8 mouse cellular contexts compared by ENCODE assay signal in genomic region chr7:144470545-144471059, GRCm38 (mm10). TPM values are rescaled to one million over a fixed set of nuclear protein-coding genes. Genes with fewer than 3 reads are reported as not detected.
DNase-seq lines count a peak whose midpoint lies in the region; ATAC-seq and TF ChIP-seq lines count a peak whose summit lies in the region.

TSS of gene Cttn (minus strand) at chr7:144471009.

- H3K27ac ChIP-seq in heart, embryonic 12.5 days (ENCODE audit: poor library complexity, severe bottlenecking): peak within 1 kb of the TSS; percentile 87
- peak within 1 kb of the TSS; percentile 65 for H3K27ac ChIP-seq in kidney, embryonic 16.5 days (ENCODE audit: low read length)
- H3K27ac ChIP-seq in limb, embryonic 15.5 days: peak within 1 kb of the TSS; percentile 89
- H3K27ac ChIP-seq in midbrain, embryonic 16.5 days (ENCODE audit: low read length): peak within 1 kb of the TSS; percentile 85

- no peaks in the 10 kb centered on the region for H3K27me3 ChIP-seq in C2C12 (ENCODE audit: control insufficient read depth, insufficient read depth, insufficient read length)
- no peaks in the 10 kb centered on the region for H3K27me3 ChIP-seq in heart, embryonic 12.5 days (replicated peaks)
- H3K27me3 ChIP-seq in kidney, embryonic 16.5 days (ENCODE audit: insufficient read depth, low read length): no peaks in the 10 kb centered on the region
- no peaks in the 10 kb centered on the region for H3K27me3 ChIP-seq in limb, embryonic 15.5 days
- H3K27me3 ChIP-seq in midbrain, embryonic 16.5 days (ENCODE audit: control insufficient read depth, insufficient read depth, low read depth, low read length): no peaks in the 10 kb centered on the region

- peaks cover 39% of the 10 kb centered on the region for H3K79me3 ChIP-seq in C2C12 (ENCODE audit: low read depth)

- H3ac ChIP-seq in C2C12 (ENCODE audit: control insufficient read depth, insufficient read length, low read depth): peak within 1 kb of the TSS; percentile 70

- 1% methylated on average over 30 of the region's 30 CpGs for WGBS in heart, embryonic 12.5 days
- under 1% methylated on average over 27 of the region's 30 CpGs for WGBS in kidney, embryonic 16.5 days
- WGBS in limb, embryonic 15.5 days: 2% methylated on average over 30 of the region's 30 CpGs
- WGBS in midbrain, embryonic 16.5 days: 1% methylated on average over 28 of the region's 30 CpGs

- peaks cover 46% of the 10 kb centered on the region for H3K4me1 ChIP-seq in heart, embryonic 12.5 days (replicated peaks)
- peaks cover 18% of the 10 kb centered on the region for H3K4me1 ChIP-seq in kidney, embryonic 16.5 days (ENCODE audit: insufficient read depth, low read length)
- H3K4me1 ChIP-seq in limb, embryonic 15.5 days: peaks cover 15% of the 10 kb centered on the region
- H3K4me1 ChIP-seq in midbrain, embryonic 16.5 days (ENCODE audit: control insufficient read depth, insufficient read depth, low read length): peaks cover 21% of the 10 kb centered on the region

- peak within 1 kb of the TSS; percentile 97 for H3K4me3 ChIP-seq in C2C12 (ENCODE audit: insufficient read depth, poor library complexity, severe bottlenecking)
- peak within 1 kb of the TSS; percentile 98 for H3K4me3 ChIP-seq in heart, embryonic 12.5 days
- H3K4me3 ChIP-seq in kidney, embryonic 16.5 days (ENCODE audit: low read length): peak within 1 kb of the TSS; percentile 85
- peak within 1 kb of the TSS; percentile 93 for H3K4me3 ChIP-seq in limb, embryonic 15.5 days
- peak within 1 kb of the TSS; percentile 86 for H3K4me3 ChIP-seq in midbrain, embryonic 16.5 days (ENCODE audit: low read depth, low read length)

- peaks cover 49% of the 10 kb centered on the region for H3K79me2 ChIP-seq in C2C12 (ENCODE audit: control insufficient read depth, insufficient read depth)

- peak; percentile 66 for DNase-seq in c-Kit-negative CD71-positive TER-119-positive erythroid progenitor cells, embryonic 14.5 days (ENCODE audit: low read depth, low spot score)
- DNase-seq in fibroblast of lung, adult 2 months (ENCODE audit: low read depth): peak; percentile 67
- DNase-seq in spleen, postnatal 4 days (ENCODE audit: low spot score in 2 of 2): peak; percentile 64 to 77

- TF ChIP-seq CTCF in C2C12 (IDR thresholded peaks at IDR 0.05; ENCODE audit: control insufficient read depth, insufficient read depth, insufficient read length): no peak

- H3K36me3 ChIP-seq in C2C12 (ENCODE audit: control insufficient read depth, insufficient read depth): peaks cover 16% of the 10 kb centered on the region
- H3K36me3 ChIP-seq in heart, embryonic 12.5 days: peaks cover 6% of the 10 kb centered on the region
- peaks cover 2% of the 10 kb centered on the region; the same call in 1 of the 2 replicates for H3K36me3 ChIP-seq in kidney, embryonic 16.5 days (ENCODE audit: insufficient read depth, low read length)
- peaks cover 11% of the 10 kb centered on the region for H3K36me3 ChIP-seq in limb, embryonic 15.5 days
- no peaks in the 10 kb centered on the region for H3K36me3 ChIP-seq in midbrain, embryonic 16.5 days (ENCODE audit: control insufficient read depth, insufficient read depth, low read length)

- H3K4me2 ChIP-seq in heart, embryonic 12.5 days: peak within 1 kb of the TSS; percentile 96
- peak within 1 kb of the TSS; percentile 56 for H3K4me2 ChIP-seq in kidney, embryonic 16.5 days (replicated peaks; ENCODE audit: low read depth, low read length)
- H3K4me2 ChIP-seq in limb, embryonic 15.5 days: peak within 1 kb of the TSS; percentile 76
- peak within 1 kb of the TSS; percentile 56 for H3K4me2 ChIP-seq in midbrain, embryonic 16.5 days (ENCODE audit: low read length)

- peak; percentile 86 for ATAC-seq in heart, embryonic 12.5 days (ENCODE audit: insufficient number of reproducible peaks, low FRiP score)
- ATAC-seq in kidney, embryonic 16.5 days (ENCODE audit: low FRiP score, low TSS enrichment): peak; percentile 93
- peak; percentile 82 for ATAC-seq in limb, embryonic 15.5 days (ENCODE audit: insufficient number of reproducible peaks, low FRiP score, low TSS enrichment, low read depth)
- peak; percentile 97 for ATAC-seq in midbrain, embryonic 16.5 days

- H3K9me3 ChIP-seq in heart, embryonic 12.5 days (replicated peaks): no peaks in the 10 kb centered on the region
- no peaks in the 10 kb centered on the region for H3K9me3 ChIP-seq in kidney, embryonic 16.5 days (ENCODE audit: low read length)
- H3K9me3 ChIP-seq in limb, embryonic 15.5 days: no peaks in the 10 kb centered on the region
- H3K9me3 ChIP-seq in midbrain, embryonic 16.5 days (replicated peaks; ENCODE audit: control insufficient read depth, low read length, poor library complexity, severe bottlenecking): no peaks in the 10 kb centered on the region

- H3K9ac ChIP-seq in heart, embryonic 12.5 days: peak within 1 kb of the TSS; percentile 98
- H3K9ac ChIP-seq in kidney, embryonic 16.5 days (replicated peaks; ENCODE audit: low read length): peak within 1 kb of the TSS; percentile 93
- H3K9ac ChIP-seq in limb, embryonic 15.5 days: peak within 1 kb of the TSS; percentile 94
- peak within 1 kb of the TSS; percentile 97 for H3K9ac ChIP-seq in midbrain, embryonic 16.5 days (ENCODE audit: low read depth, low read length)

TF ChIP-seq in C2C12, 6 proteins besides CTCF, POLR2A, EP300 and RAD21:
- no peak for TF ChIP-seq CEBPB (IDR thresholded peaks at IDR 0.05; ENCODE audit: low read depth)
- TF ChIP-seq MAX (IDR thresholded peaks at IDR 0.05): peak; percentile 31

RNA-seq across cellular contexts. Expression of gene Cttn, which starts in this region (rescaled TPM):
- polyA plus RNA-seq in C2C12 (2012; fragmentation: generic; extraction: Trizol): 177 TPM
- 143 and 144 TPM in 2 replicates for polyA plus RNA-seq in heart, embryonic 12.5 days (2016; fragmentation: Nextera tagmentation; extraction: Ambion mirVana)
- 199 and 200 TPM in 2 replicates for polyA plus RNA-seq in kidney, embryonic 16.5 days (2015; fragmentation: Nextera tagmentation; extraction: Ambion mirVana)
- 183 and 187 TPM in 2 replicates for polyA plus RNA-seq in limb, embryonic 15.5 days (2015; fragmentation: Nextera tagmentation; extraction: Ambion mirVana)
- polyA plus RNA-seq in midbrain, embryonic 16.5 days (2015; fragmentation: Nextera tagmentation; extraction: Ambion mirVana): 190 and 195 TPM in 2 replicates

Comparison
In these comparisons a context has a peak if more than half of its experiments do, and no peak if none do; other contexts are left out.
1. Peak in every context shown above with its lines: DNase-seq, ATAC-seq, H3K4me3 ChIP-seq and H3K27ac ChIP-seq.